Mouse (Mus musculus): ENCODE results near the gene Acox2. TPM values are rescaled to one million over a fixed set of nuclear protein-coding genes. Genes with fewer than 3 reads are reported as not detected.

Acox2 gene
- total RNA-seq, 2 experiments from 2014 or later, result 0.50 to 0.92 TPM

GRCm38 (mm10) chr14:8213803-8214224 is 45.3 kb downstream of the Acox2 start, which contains the start of gene Kctd6:
TSS of gene Kctd6 (plus strand) at chr14:8214140.
- peak; percentile 100 for DNase-seq

- no peak for DNase-seq
Observed at GRCm38 (mm10) chr14:8212996-8213395, 46.2 kb downstream of the Acox2 start.

GRCm38 (mm10) chr14:8209896-8210295 is 49.3 kb downstream of the Acox2 start:
- DNase-seq, result no peak

GRCm38 (mm10) chr14:8208876-8209275 is 50.3 kb downstream of the Acox2 start:
- peak; percentile 39 to 59 for DNase-seq

GRCm38 (mm10) chr14:8207543-8207942 is 51.6 kb downstream of the Acox2 start:
- no peak for DNase-seq

- no peak for DNase-seq
Observed at GRCm38 (mm10) chr14:8207105-8207504, 52.0 kb downstream of the Acox2 start.

GRCm38 (mm10) chr14:8206179-8206910 is 52.8 kb downstream of the Acox2 start:
- DNase-seq, result no peak

- DNase-seq, result no peak
Observed at GRCm38 (mm10) chr14:8201715-8202114, 57.4 kb downstream of the Acox2 start.

- no peak for DNase-seq
Observed at GRCm38 (mm10) chr14:8200769-8201168, 58.4 kb downstream of the Acox2 start.

GRCm38 (mm10) chr14:8192727-8193126 is 66.4 kb downstream of the Acox2 start:
- DNase-seq, result no peak

GRCm38 (mm10) chr14:8191331-8191965 is 67.7 kb downstream of the Acox2 start:
- DNase-seq, result no peak

- no peak for DNase-seq
Observed at GRCm38 (mm10) chr14:8190556-8190955, 68.6 kb downstream of the Acox2 start.

GRCm38 (mm10) chr14:8186278-8187045 is 72.7 kb downstream of the Acox2 start:
- DNase-seq, result peak; percentile 35 to 52

GRCm38 (mm10) chr14:8183330-8183729 is 75.8 kb downstream of the Acox2 start:
- DNase-seq, result peak in 1 of 2 experiments; percentile 20

GRCm38 (mm10) chr14:8180371-8181035 is 78.7 kb downstream of the Acox2 start:
- no peak for DNase-seq

- DNase-seq, result peak; percentile 48 to 59
Observed at GRCm38 (mm10) chr14:8176251-8176650, 82.9 kb downstream of the Acox2 start.

Other genes with a start within 250 kb of the Acox2 start
- gene Rpp14, start 179.0 kb downstream of the Acox2 start, total RNA-seq (2021), result 10 to 100 TPM; 43.3 to 46.0 TPM
- 10 to 100 TPM; 56.7 to 98.1 TPM for gene Pxk, start 161.1 kb downstream of the Acox2 start, total RNA-seq (2021)
- 100 to 1,000 TPM; 349 to 451 TPM for gene Pdhb, start 86.3 kb downstream of the Acox2 start, total RNA-seq (2021)
- gene Kctd6, start 45.2 kb downstream of the Acox2 start, total RNA-seq (2021), result 10 to 100 TPM; 14.3 to 15.2 TPM
- gene Fam107a, start 58.7 kb upstream of the Acox2 start, total RNA-seq (2021), result 1 to 10 TPM; 2.1 to 6.1 TPM
- gene Oit1, start 119.4 kb upstream of the Acox2 start, total RNA-seq (2021), result not detected